Mouse (Mus musculus) granulocyte monocyte progenitor cell, adult 5-6 weeks (primary cell): ENCODE results near the gene Scg5. TPM values are rescaled to one million over a fixed set of nuclear protein-coding genes. Genes with fewer than 3 reads are reported as not detected.

Source experiments
- ATAC-seq: replicated peaks from 2 replicates; pipeline ENCODE4 v1.8.0; 2016; ENCODE audit warnings: mild to moderate bottlenecking, moderate TSS enrichment, inconsistent platforms; ENCODE audit not compliant: poor library complexity, severe bottlenecking
- total RNA-seq, 2 experiments: library from RNA; stranded (forward) in 1 of 2; stranded (reverse) in 1 of 2; fragments of 200-712, 200-1000 nt in 1 of 2; fragments of >200 nt in 1 of 2; fragmentation: Nextera tagmentation in 1 of 2; gene quantifications; 2 replicates each; pipeline ENCODE4 v1.2.3; 2014 to 2017

Scg5 gene
- total RNA-seq (2014; fragmentation: Nextera tagmentation) (2.8 TPM in 1 of 2 replicates, not detected in the other), total RNA-seq (2017) (0.52 TPM in 1 of 2 replicates, not detected in the other)

- ATAC-seq = no peak; the same call in 1 of the 2 replicates
Measured at GRCm38 (mm10) chr2:113828943-113829882, at the start of gene Scg5. Gene Scg5, minus strand, starts transcription at chr2:113829121.

GRCm38 (mm10) chr2:113870115-113870514 is 41.2 kb upstream of the Scg5 start:
- peak; percentile 44; the same call in 1 of the 2 replicates for ATAC-seq

DNA sequence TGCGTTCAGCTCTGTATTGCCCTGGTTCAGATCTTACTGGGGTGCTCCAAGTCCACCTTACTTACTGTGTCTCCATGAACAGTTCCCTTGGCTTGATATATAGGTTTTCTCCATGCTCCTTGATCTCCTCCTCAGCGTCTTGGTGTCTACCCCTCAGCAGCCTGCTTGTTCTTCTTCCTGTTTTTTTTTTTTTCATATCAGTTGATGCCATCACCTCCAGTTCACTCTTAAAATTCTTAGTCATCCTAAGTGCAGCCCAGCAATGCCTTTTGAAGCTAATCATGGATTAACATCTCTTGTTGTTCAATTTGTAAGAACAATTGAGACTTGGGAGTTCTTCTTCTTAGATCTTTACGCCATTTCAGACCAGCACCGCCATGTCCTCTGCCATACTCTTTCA is 39.5 kb upstream of the Scg5 start:
- ATAC-seq = no peak

GRCm38 (mm10) chr2:113866155-113866554 is 37.2 kb upstream of the Scg5 start:
- no peak for ATAC-seq

- no peak for ATAC-seq
Measured at GRCm38 (mm10) chr2:113849141-113849540, 20.2 kb upstream of the Scg5 start.

DNA sequence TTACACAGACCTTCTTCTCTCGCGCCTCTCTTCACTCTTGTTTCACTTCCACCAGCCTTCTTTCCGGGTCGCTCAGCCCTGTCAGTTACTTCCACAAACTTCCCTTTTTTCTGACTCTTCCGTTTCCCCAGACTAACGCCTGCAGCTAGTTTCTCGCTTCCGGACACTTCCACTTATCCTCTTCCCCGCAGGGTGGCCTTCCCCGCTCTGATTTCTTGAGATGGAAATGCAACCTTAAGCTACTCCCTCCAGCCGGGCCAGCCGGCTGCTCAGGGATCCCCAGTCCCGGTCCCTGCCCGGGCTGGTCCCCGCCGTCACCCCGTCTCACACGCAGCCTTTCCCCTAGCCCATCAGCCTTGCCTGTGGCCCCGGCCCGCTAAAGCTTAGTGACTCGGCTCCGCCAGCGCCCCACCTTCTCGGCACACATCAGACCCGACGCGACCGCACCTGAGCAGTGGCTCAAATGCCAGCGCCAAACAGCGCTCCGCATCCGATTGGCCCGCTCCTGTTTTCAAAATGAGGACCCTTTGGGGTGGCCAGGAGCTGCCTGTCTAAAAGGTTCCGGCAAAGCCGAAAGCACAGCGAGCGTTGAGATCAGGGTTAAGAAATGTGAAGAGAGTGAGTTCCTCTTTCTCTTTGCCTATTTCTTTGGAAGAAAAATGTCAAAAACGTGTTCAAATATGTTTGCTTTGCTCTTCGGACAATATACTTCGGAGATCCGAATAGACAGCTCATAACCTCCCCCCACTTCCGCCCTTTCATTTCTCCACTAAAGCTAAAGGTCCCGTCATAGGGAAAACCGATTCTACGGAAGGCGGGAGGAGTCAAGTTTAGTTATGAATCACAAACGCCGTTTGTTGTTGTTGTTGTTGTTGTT is 19.6 kb upstream of the Scg5 start, which contains the start of gene Arhgap11a:
Arhgap11a (minus strand) TSS at position 417 of the 877 bp plus-strand sequence.
- ATAC-seq = peak; percentile 80

DNA sequence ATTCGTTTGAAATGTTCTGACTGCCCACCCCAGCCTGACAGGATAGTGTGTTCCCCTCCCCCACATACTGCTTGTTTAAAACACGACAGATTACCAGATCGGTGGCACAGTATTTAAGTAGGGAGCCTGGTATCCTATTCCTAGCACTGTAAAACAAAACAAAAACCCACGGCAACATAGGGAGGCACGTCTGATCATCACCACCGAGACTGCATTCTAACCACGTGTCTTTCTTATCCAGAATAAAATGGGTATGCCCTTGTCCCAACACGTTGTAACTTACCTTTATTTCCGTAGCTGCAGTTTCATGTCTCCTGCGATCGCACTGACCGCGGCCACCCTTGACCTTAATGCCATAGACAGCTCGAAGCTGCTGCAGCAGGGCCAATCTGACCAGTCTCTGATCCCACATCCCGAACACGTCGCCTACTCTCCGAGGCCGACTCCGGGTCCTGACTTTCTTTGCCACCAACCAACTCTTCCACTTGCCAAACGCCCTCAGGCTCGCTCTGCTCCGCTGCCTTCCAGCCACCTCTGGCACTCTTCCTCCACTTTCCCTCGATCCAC is 18.8 kb upstream of the Scg5 start:
- ATAC-seq = no peak

- no peak for ATAC-seq
Measured at GRCm38 (mm10) chr2:113845081-113845480, 16.2 kb upstream of the Scg5 start.

- ATAC-seq = no peak
Measured at GRCm38 (mm10) chr2:113841656-113842437, 12.9 kb upstream of the Scg5 start.

DNA sequence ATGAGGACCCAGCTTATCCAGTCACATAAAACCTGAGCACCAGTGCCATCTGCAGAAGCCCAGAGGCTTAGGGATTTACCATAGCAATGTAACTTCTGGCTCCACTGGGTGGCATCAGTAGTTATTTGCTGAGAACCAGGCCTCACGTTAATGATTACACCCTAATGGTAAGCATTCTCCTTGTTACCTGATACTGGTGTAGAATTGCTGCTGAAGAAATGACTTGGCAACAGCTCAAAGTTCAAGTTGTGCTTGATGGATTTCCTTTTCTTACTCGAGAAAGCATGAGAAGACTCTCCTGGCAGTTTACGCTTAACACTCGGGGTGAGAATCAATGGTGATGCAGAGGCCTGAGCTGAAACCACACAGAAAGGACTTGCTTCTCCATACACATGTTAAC is 10.6 kb upstream of the Scg5 start:
- ATAC-seq = no peak

DNA sequence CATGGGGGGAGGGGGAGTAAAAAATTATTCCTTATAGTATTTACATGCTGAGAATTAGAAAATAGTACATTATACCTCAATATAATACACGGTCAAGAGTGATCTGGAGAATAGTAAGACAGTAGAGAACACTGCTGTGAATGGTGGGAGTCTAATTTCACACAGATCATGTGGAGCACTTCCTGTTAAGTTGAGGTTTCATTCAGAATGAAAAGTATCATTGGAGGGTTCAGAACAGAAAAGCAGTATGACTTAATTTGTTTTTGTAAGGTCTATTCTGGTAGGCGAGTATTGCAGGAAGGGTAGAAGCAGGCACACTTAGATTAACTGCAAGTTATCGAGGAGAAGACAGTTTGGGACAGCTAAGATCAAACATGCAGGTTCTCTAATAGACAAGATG is 6.3 kb upstream of the Scg5 start:
- no peak for ATAC-seq

DNA sequence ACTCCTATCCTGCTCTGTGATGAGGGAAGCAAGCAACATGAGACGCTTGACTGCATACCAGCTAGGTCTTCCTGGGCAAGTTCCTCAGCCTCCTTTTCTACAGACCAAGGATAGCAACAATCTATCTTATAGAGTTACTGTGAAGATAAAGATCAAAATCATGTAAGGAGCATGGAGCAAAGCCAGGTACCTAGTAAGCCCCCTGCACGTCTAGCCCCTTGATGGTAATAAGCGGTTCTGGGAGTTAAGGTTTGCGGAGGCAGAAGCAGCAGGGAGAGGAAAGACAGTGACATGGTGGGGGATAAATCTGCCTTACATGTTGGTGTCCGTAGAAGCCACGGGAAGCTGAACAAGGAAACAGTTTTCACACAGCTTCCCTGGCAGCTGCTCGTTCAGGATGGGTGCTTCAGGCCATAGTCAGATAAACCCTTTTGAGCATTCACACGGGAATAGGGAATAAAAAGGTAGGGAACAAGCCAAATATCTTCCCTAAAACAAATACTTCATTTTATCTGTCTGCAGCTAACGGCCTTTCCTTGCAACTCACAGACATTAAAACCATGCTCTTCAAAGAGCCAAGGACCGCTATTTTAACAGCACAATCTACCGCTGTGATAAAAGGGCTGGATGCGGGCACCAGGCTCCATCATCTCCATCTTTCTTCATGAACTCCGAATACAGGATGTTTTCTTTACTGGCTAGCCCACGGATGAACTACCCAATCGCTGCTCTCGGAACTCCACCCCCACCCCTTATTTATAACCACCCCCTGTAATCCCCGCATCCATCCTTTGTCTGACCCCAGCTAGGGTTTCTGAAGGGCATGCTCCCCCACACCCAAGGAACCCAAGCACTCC is 607 bp downstream of the Scg5 start:
- ATAC-seq = no peak

- ATAC-seq = peak; percentile 73
Measured at GRCm38 (mm10) chr2:113823909-113824308, 5.0 kb downstream of the Scg5 start.

DNA sequence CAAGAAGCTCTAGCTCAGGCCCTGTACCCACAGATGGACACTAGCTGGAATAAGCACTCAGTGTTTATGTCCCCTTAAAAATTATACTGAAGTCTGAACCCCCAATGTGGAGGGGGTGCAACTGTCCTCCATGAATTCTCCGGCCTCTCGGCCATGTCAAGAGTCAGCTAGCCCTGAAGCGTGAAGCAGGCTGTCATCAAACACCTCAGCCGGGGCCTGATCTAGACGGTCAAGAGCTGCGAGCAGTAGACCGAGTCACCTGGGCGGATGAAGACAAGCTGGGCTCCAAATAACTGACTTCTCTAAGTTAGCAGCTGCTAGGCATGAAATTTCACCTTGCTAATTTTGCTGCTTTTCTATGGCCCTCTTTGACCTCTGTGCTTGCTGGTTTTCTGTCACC is 6.6 kb downstream of the Scg5 start:
- ATAC-seq = no peak

- no peak for ATAC-seq
Measured at GRCm38 (mm10) chr2:113821176-113821734, 7.7 kb downstream of the Scg5 start.

GRCm38 (mm10) chr2:113820117-113820516 is 8.8 kb downstream of the Scg5 start:
- peak; percentile 61 for ATAC-seq

- ATAC-seq = 0 out of 2 replicates have a peak, but pooled peaks have one; percentile 13
Measured at GRCm38 (mm10) chr2:113817681-113818606, 11.0 kb downstream of the Scg5 start.
